Mouse (Mus musculus): ENCODE measurements around the gene Sltm.
A peak's percentile ranks its signal among the peaks of the same experiment; 100 is the strongest.
"Not testable (repeated sequence)": the region's sequence is repeated elsewhere in the genome, so short reads cannot be mapped to it uniquely, and the experiment has no call there.

The Sltm gene

GRCm38 (mm10) chr9:70552233-70552632 is 9.7 kb downstream of the Sltm start:
- DNase-seq, result not testable (repeated sequence)

GRCm38 (mm10) chr9:70555431-70555830 is 12.9 kb downstream of the Sltm start:
- no peak for DNase-seq

GRCm38 (mm10) chr9:70556796-70557195 is 14.2 kb downstream of the Sltm start:
- DNase-seq, result no peak

GRCm38 (mm10) chr9:70562825-70563224 is 20.3 kb downstream of the Sltm start:
- no peak for DNase-seq

GRCm38 (mm10) chr9:70567651-70568050 is 25.1 kb downstream of the Sltm start:
- DNase-seq, result no peak

GRCm38 (mm10) chr9:70570351-70570750 is 27.8 kb downstream of the Sltm start:
- no peak for DNase-seq

- no peak for DNase-seq
These were observed 35.6 kb downstream of the Sltm start for GRCm38 (mm10) chr9:70578123-70578522.

GRCm38 (mm10) chr9:70580956-70581355 is 38.4 kb downstream of the Sltm start:
- DNase-seq, result no peak

GRCm38 (mm10) chr9:70584641-70585040 is 42.1 kb downstream of the Sltm start:
- no peak for DNase-seq

- no peak for DNase-seq
These were observed 42.6 kb downstream of the Sltm start for GRCm38 (mm10) chr9:70585172-70585571.

- no peak for DNase-seq
These were observed 44.6 kb downstream of the Sltm start for GRCm38 (mm10) chr9:70587171-70587570.

- DNase-seq, result no peak
These were observed 48.2 kb downstream of the Sltm start for GRCm38 (mm10) chr9:70590775-70591174.

- DNase-seq, result no peak
These were observed 48.9 kb downstream of the Sltm start for GRCm38 (mm10) chr9:70591486-70591885.

- DNase-seq, result no peak
These were observed 55.7 kb downstream of the Sltm start for GRCm38 (mm10) chr9:70598271-70598670.

GRCm38 (mm10) chr9:70602186-70602845 is 59.8 kb downstream of the Sltm start:
- peak; percentile 35 to 67 for DNase-seq

GRCm38 (mm10) chr9:70611026-70611673 is 68.6 kb downstream of the Sltm start:
- DNase-seq, result no peak

- no peak for DNase-seq
These were observed 87.2 kb downstream of the Sltm start for GRCm38 (mm10) chr9:70629711-70630110.

GRCm38 (mm10) chr9:70631665-70632064 is 89.1 kb downstream of the Sltm start:
- no peak for DNase-seq

GRCm38 (mm10) chr9:70636748-70637147 is 94.2 kb downstream of the Sltm start:
- DNase-seq, result no peak
